Mouse (Mus musculus) hindbrain, postnatal 0 days (tissue): Measurements from ENCODE around the gene Anpep. TPM values are rescaled to one million over a fixed set of nuclear protein-coding genes. Genes with fewer than 3 reads are reported as not detected.

Experiments
- ATAC-seq: fragments of 200-750 bp; cut with Nextera tagmentation; 2 replicates; pipeline ENCODE4 v1.8.0; 2017; ENCODE audit warnings: mild to moderate bottlenecking, moderate TSS enrichment, moderate library complexity
- DNase-seq: peaks from one replicate; pipeline ENCODE4 v3.0.0-alpha.2; 2015; ENCODE audit warnings: low spot score
- H3K27ac ChIP-seq: fragments of 300-500 bp; sonication (generic); 2 replicates; pipeline ENCODE4 v1.5.1; 2014; ENCODE audit warnings: mild to moderate bottlenecking
- H3K27me3 ChIP-seq: fragments of 300-500 bp; sonication (generic); 2 replicates; pipeline ENCODE4 v1.6.1; 2014; ENCODE audit warnings: low read length, mixed read lengths; ENCODE audit not compliant: insufficient read depth
- H3K36me3 ChIP-seq: fragments of 300-500 bp; sonication (generic); 2 replicates; pipeline ENCODE4 v1.6.1; 2014; ENCODE audit warnings: low read length, mixed read lengths; ENCODE audit not compliant: insufficient read depth
- H3K4me1 ChIP-seq: fragments of 300-500 bp; sonication (generic); 2 replicates; pipeline ENCODE4 v1.6.1; 2014; ENCODE audit warnings: antibody characterized with exemption, low read length, mixed read lengths; ENCODE audit not compliant: insufficient read depth
- H3K4me2 ChIP-seq: fragments of 300-500 bp; sonication (generic); 2 replicates; pipeline ENCODE4 v1.6.1; 2014; ENCODE audit warnings: low read depth, mild to moderate bottlenecking, low read length, moderate library complexity, mixed read lengths
- H3K4me3 ChIP-seq: fragments of 300-500 bp; sonication (generic); 2 replicates; pipeline ENCODE4 v1.5.1; 2014; ENCODE audit warnings: low read length
- H3K9ac ChIP-seq: fragments of 300-500 bp; sonication (generic); replicated peaks from 2 replicates; pipeline ENCODE4 v1.6.1; 2014; ENCODE audit warnings: mild to moderate bottlenecking, low read length, moderate library complexity, mixed read lengths
- H3K9me3 ChIP-seq: fragments of 300-500 bp; sonication (generic); 2 replicates; pipeline ENCODE4 v1.6.1; 2016; ENCODE audit warnings: low read length, mixed read lengths
- CTCF ChIP-seq: IDR thresholded peaks from 2 replicates; pipeline ENCODE4 v1.5.1; 2016; ENCODE audit warnings: antibody characterized with exemption, control low read depth, low read depth
- WGBS: fragments of 180-500 bp; shearing (Covaris S2); extraction: QIAGEN DNeasy Blood & Tissue Kit; methylation state at CpG from one replicate; pipeline ENCODE4 v1.1.7; 2014; 5-methylcytosine and 5-hydroxymethylcytosine counted together
- polyA plus RNA-seq: library from polyadenylated mRNA; unstranded; fragments of >200 nt; fragmentation: Nextera tagmentation; extraction: Ambion mirVana; gene quantifications from 2 replicates; pipeline ENCODE4 v1.2.1, GENCODE M21; 2015
- total RNA-seq: library from RNA; depleted of rRNA; stranded (reverse); fragments of >200 nt; gene quantifications from 2 replicates; pipeline ENCODE4 v1.2.3, GENCODE M21; 2014

Gene Anpep
- total and polyA plus RNA-seq, 2 experiments from 2014 or later, result 3.7 to 4.1 TPM

DNA sequence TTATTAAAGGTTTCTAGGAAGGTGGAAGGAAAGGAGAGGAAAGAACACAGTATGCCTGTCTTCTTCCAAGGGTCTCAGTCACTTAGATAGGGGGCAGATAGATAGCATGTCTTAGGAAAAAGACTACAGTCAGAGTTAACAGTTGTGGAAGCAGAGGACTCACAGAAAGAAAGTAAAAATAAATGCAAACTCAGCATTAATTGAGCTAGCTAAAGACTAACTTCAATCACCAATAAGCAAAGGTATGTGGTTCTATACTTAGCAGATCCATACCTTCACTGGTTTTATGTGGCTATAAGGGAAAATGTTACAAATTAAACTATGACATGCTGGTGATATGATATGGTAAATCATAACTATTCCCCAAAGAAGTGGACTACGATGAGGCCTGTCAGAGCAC lies 33.9 kb upstream of the Anpep start:
- TF ChIP-seq CTCF, result no peak
- H3K9me3 ChIP-seq, result no peaks in the 10 kb centered on the region
- H3K4me1 ChIP-seq, result no peaks in the 10 kb centered on the region
- H3K9ac ChIP-seq, result no peak overlapping the region
- H3K4me3 ChIP-seq, result no peak overlapping the region
- no peaks in the 10 kb centered on the region for H3K27me3 ChIP-seq
- ATAC-seq (no peak), DNase-seq (no peak)
- H3K4me2 ChIP-seq, result no peak overlapping the region
- H3K36me3 ChIP-seq, result peaks cover 16% of the 10 kb centered on the region; the same call in 1 of the 2 replicates
- WGBS, result 95% methylated on average over 1 of the region's 1 CpGs
- no peak overlapping the region for H3K27ac ChIP-seq

DNA sequence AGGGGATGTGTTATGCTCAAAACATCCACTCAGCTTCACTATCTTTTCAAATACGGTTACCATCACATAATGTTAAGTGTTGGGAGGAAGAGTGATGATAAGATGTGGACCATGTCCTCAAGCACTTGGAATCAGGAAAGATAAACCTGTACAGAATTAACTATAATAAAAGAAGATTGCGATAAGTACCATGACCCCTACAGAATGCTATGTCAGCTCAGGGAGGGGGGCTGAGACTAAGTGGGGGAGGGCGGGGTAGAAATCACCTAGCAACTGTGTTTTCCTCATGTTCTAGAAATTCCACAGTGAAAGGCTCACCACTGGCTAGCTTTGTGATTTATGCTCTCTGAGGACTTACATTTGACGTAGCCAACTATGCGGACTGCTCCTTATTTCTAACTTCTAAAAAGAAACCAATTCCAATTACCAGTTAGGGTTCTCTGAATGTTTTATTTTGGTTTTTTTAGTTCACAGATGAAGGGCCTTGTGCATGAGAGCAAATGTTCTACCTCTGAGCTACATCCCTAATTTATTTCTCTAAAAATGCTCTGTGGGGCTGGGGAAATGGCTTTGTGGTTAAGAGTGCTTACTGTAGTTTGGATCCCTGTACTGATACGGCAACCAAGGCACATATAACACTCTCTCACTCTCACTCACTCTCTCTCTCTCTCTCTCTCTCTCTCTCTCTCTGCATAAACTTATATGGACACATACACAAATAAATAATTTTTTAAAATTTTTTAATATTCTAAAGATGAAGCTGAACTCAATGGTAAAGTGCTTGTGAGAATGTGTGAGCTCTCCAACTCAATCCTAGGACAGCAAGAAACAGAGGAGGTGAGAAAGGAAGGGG lies 31.9 kb upstream of the Anpep start:
- ATAC-seq (no peak), DNase-seq (no peak)
- H3K27ac ChIP-seq, result no peak overlapping the region
- H3K27me3 ChIP-seq, result no peaks in the 10 kb centered on the region
- H3K9me3 ChIP-seq, result no peaks in the 10 kb centered on the region
- no peak for TF ChIP-seq CTCF
- peaks cover 16% of the 10 kb centered on the region; the same call in 1 of the 2 replicates for H3K36me3 ChIP-seq
- H3K4me1 ChIP-seq, result no peaks in the 10 kb centered on the region
- H3K4me2 ChIP-seq, result no peak overlapping the region
- no peak overlapping the region for H3K4me3 ChIP-seq
- H3K9ac ChIP-seq, result no peak overlapping the region
- WGBS, result 89% methylated on average over 6 of the region's 6 CpGs

DNA sequence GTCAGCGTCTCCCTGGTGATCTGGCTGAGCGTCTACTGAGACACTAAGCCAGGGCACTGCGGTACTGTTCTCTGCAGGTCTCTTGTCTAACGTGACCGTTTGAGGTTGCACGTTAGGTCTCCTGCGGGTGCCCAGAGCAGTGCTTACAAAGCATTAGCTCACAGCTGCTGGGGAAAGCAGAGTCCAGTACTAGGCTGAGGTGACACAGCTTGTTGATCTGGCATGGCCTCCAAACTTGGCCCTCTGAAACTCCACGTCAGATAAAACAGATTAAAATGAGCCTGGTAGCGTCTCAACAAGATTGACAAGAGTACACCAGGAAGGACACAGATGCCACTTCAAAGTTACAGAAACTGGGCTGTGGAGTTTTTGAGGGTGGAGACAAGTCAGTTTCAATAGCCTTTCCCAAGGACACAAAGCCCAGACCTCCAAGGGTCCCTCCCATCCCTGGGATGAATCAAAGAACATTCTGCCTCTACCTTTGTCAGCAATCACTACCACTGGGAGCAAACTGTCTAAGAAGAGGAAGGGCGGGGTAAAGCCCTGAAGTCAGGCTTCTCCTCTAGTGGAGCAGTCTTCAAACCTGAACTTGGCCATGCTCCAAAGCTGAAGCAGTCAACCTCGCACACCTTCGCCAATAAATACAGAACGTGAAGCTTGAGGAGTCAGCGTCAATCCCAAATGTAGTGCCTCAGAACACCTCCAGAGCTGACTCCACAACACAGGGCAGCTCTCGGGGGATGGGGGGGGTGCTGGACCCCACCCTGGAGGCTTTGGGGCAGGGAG lies 29.8 kb upstream of the Anpep start:
- no peak for ATAC-seq
- H3K36me3 ChIP-seq, result peaks cover 16% of the 10 kb centered on the region; the same call in 1 of the 2 replicates
- DNase-seq, result no peak
- no peak overlapping the region for H3K27ac ChIP-seq
- no peak overlapping the region for H3K9ac ChIP-seq
- no peaks in the 10 kb centered on the region for H3K27me3 ChIP-seq
- no peaks in the 10 kb centered on the region for H3K9me3 ChIP-seq
- no peak overlapping the region for H3K4me2 ChIP-seq
- no peak overlapping the region for H3K4me3 ChIP-seq
- no peaks in the 10 kb centered on the region for H3K4me1 ChIP-seq
- 85% methylated on average over 15 of the region's 15 CpGs for WGBS
- TF ChIP-seq CTCF, result no peak

DNA sequence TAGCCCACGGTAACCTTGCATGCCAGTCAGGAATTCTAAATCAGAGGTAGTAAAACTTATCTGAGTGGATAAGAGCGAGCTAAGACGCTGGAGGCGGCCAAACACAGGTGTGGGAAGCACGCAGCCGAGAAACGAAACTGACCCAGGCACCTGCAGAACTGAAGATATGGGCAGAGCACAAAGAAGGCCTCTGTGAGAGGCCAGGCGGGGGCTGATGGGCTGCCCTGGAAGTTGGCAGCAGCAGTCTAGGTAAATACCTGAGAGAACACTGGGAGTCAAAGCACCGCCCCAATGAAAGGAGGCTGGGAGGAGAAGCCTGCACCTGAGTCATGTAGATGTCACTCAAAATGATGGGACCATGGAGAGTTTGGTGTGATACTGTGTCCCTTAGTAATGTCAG lies 27.7 kb upstream of the Anpep start:
- Histone ChIP-seq H3K27ac (no peak overlapping the region), H3K27me3 (no peaks in the 10 kb centered on the region), H3K9ac (no peak overlapping the region), H3K4me2 (no peak overlapping the region), H3K9me3 (no peaks in the 10 kb centered on the region), H3K4me3 (no peak overlapping the region), H3K36me3 (peaks cover 10% of the 10 kb centered on the region; the same call in 1 of the 2 replicates), H3K4me1 (no peaks in the 10 kb centered on the region)
- ATAC-seq (no peak), DNase-seq (no peak)
- 92% methylated on average over 9 of the region's 9 CpGs for WGBS
- TF ChIP-seq CTCF, result no peak

DNA sequence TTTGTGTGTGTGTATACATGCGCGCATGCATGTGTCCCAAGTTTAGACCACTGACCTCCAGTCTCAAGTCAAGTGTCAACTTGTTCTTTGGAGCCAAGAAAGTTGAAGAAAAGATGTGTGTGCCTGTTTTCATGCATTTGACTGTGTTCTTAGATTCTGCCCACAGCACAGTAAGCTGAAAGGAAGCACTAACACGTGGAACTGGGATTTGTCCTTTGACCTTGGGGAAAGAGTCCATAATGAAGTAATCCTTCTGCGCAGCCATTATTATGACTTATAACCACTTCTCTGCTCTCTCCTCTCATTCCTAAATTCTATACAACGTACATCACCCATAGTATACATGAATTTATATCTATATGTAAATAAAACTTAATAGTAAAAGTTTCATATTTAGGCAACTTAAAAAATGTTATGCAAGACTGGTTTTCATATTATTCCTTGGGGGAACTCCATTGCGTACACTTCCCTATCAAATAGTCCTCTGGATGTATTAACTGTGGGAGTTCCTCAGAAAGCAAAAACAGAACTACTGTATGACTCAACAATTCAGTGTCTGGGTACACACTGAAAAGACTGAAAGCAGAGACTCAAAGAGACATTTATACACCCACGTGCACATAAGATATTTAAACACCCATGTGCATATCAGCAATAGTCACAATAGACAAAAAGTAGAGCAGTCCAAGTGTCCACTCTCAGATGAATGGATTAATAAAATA lies 22.9 kb upstream of the Anpep start:
- no peak for TF ChIP-seq CTCF
- H3K4me1 ChIP-seq, result no peaks in the 10 kb centered on the region
- no peak overlapping the region for H3K4me2 ChIP-seq
- ATAC-seq (no peak), DNase-seq (no peak)
- 87% methylated on average over 7 of the region's 7 CpGs for WGBS
- no peak overlapping the region for H3K9ac ChIP-seq
- H3K27ac ChIP-seq, result no peak overlapping the region
- H3K4me3 ChIP-seq, result no peak overlapping the region
- H3K9me3 ChIP-seq, result no peaks in the 10 kb centered on the region
- no peaks in the 10 kb centered on the region for H3K27me3 ChIP-seq
- H3K36me3 ChIP-seq, result peaks cover 18% of the 10 kb centered on the region

DNA sequence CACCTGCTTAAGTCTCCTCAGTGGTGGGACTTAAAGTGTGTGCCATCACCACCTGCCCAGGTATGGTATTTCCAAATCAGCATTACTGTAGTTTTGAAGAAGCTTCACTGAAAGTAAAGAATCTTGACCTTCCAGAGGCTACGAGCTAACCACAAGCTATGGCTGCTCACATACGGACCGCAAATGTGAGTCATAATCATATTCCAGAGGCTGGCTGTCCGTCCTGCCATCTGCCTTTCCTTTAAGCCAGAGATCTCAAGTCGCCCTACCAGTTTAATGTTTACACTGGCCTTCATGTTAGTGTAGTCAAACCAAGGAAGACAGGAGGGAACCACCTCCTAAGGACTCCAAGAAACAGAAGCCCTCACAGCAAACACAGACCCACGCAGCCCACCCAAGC lies 21.0 kb upstream of the Anpep start:
- no peak overlapping the region for H3K27ac ChIP-seq
- peaks cover 19% of the 10 kb centered on the region for H3K36me3 ChIP-seq
- no peaks in the 10 kb centered on the region for H3K9me3 ChIP-seq
- no peak overlapping the region for H3K9ac ChIP-seq
- 96% methylated on average over 6 of the region's 6 CpGs for WGBS
- no peaks in the 10 kb centered on the region for H3K27me3 ChIP-seq
- no peaks in the 10 kb centered on the region for H3K4me1 ChIP-seq
- no peak overlapping the region for H3K4me2 ChIP-seq
- no peak overlapping the region for H3K4me3 ChIP-seq
- ATAC-seq, result no peak
- TF ChIP-seq CTCF, result no peak
- DNase-seq, result no peak
